In the genomic region with DNA sequence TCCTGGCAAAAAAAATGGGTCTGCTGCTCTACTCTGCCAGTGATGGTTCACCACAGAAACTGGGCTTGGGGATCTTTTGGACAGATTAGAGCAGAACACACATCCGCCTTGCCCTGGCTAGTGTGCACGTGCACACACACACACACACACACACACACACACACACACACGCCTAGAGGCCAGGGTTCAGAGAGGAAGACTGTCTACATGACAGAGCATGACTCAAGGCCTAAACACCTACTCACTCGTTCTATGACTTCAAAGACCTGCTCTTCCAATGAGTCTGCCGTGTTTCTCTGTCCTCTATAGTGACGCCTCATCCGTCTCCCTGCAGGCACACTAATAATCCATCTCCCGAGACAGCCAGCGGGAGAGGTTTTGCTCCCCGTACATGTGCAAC, we compare ENCODE assay signal across 11 mouse cellular contexts. TPM values are rescaled to one million over a fixed set of nuclear protein-coding genes. Genes with fewer than 3 reads are reported as not detected.
A peak's percentile ranks its signal among the peaks of the same experiment; 100 is the strongest.
DNase-seq lines count a peak whose midpoint lies in the region; ATAC-seq and TF ChIP-seq lines count a peak whose summit lies in the region.
"Had no signal": no experiment of that assay in that cellular context is flagged by ENCODE, and none has a peak within 500 bp of the region (broad histone marks: within the 10 kb centered on the region; RNA-seq: fewer than 3 reads in every experiment).

No protein-coding gene starts in this region.

- H3K36me3 ChIP-seq in thymus, adult 2 months (ENCODE audit: control insufficient read depth, insufficient read depth, low read length) = no peaks in the 10 kb centered on the region
- H3K36me3 ChIP-seq in liver, embryonic 14.5 days (replicated peaks; ENCODE audit: control insufficient read depth, insufficient read depth, low read depth) = peaks cover 12% of the 10 kb centered on the region
- no peaks in the 10 kb centered on the region for H3K36me3 ChIP-seq in midbrain, embryonic 14.5 days (ENCODE audit: control insufficient read depth, insufficient read depth, low read length)
- H3K36me3 ChIP-seq: hindbrain, embryonic 10.5 days; neural tube, embryonic 12.5 days had no signal

- no peaks in the 10 kb centered on the region for H3K9me3 ChIP-seq in liver, embryonic 14.5 days (ENCODE audit: control insufficient read depth, low read length)
- no peaks in the 10 kb centered on the region for H3K9me3 ChIP-seq in midbrain, embryonic 14.5 days (ENCODE audit: control insufficient read depth, low read length)
- H3K9me3 ChIP-seq: hindbrain, embryonic 10.5 days; neural tube, embryonic 12.5 days had no signal

- peak; percentile 24 to 26 for DNase-seq in adrenal gland, postnatal 36 days
- DNase-seq in adrenal gland, adult 18-20 months (ENCODE audit: low spot score in 2 of 2) = no peak
- DNase-seq in thymus, adult 2 months = no peak
- DNase-seq in thymus, postnatal 4 days = no peak
- DNase-seq in liver, embryonic 14.5 days (ENCODE audit: low read depth in 3 of 3, low spot score in 3 of 3) = no peak
- no peak for DNase-seq in cerebellum, adult 8-10 months
- no peak for DNase-seq in midbrain, embryonic 14.5 days
- no peak for DNase-seq in gastrocnemius, adult 8-10 months (ENCODE audit: low spot score in 2 of 2)
- DNase-seq: gastrocnemius, postnatal 36 days had no signal

- H3K27me3 ChIP-seq in thymus, adult 2 months (ENCODE audit: control insufficient read depth, insufficient read depth, low read length) = no peaks in the 10 kb centered on the region
- H3K27me3 ChIP-seq in liver, embryonic 14.5 days (ENCODE audit: control insufficient read depth, insufficient read depth, low read length) = no peaks in the 10 kb centered on the region
- H3K27me3 ChIP-seq in midbrain, embryonic 14.5 days (ENCODE audit: control insufficient read depth, insufficient read depth, low read length) = no peaks in the 10 kb centered on the region
- H3K27me3 ChIP-seq: neural tube, embryonic 12.5 days had no signal

- no peak for TF ChIP-seq POLR2A in thymus, adult 2 months (IDR thresholded peaks at IDR 0.05; ENCODE audit: control insufficient read depth, extremely low read depth, insufficient read depth, low read length, poor library complexity)

- peaks cover 77% of the 10 kb centered on the region for H3K4me1 ChIP-seq in thymus, adult 2 months (replicated peaks; ENCODE audit: control insufficient read depth, insufficient read depth, low read length)
- peaks cover 89 to 92% of the 10 kb centered on the region in 2 experiments for H3K4me1 ChIP-seq in liver, embryonic 14.5 days (replicated peaks; ENCODE audit: control insufficient read depth in 2 of 2, insufficient read depth in 2 of 2, low read length in 1 of 2)
- no peaks in the 10 kb centered on the region for H3K4me1 ChIP-seq in midbrain, embryonic 14.5 days (ENCODE audit: control insufficient read depth, insufficient read depth, low read length)

- no peak overlapping the region for H3K4me3 ChIP-seq in thymus, adult 2 months (ENCODE audit: control insufficient read depth, insufficient read depth, low read length)
- no peak overlapping the region; a peak in 1 of 4 replicates for H3K4me3 ChIP-seq in liver, embryonic 14.5 days (ENCODE audit: insufficient read depth in 1 of 2, low read depth in 2 of 2, low read length in 2 of 2)
- H3K4me3 ChIP-seq in midbrain, embryonic 14.5 days (replicated peaks; ENCODE audit: low read depth, low read length) = no peak overlapping the region
- H3K4me3 ChIP-seq: hindbrain, embryonic 10.5 days; neural tube, embryonic 12.5 days had no signal

- peak overlapping the region; percentile 84 for H3K4me2 ChIP-seq in liver, embryonic 14.5 days (ENCODE audit: low read depth)
- H3K4me2 ChIP-seq in midbrain, embryonic 14.5 days (ENCODE audit: low read length) = no peak overlapping the region
- H3K4me2 ChIP-seq: neural tube, embryonic 12.5 days had no signal

- H3K27ac ChIP-seq in thymus, adult 2 months (ENCODE audit: control insufficient read depth, insufficient read depth, low read length) = peak overlapping the region; percentile 3; the same call in 1 of the 2 replicates
- peak overlapping the region; percentile 93 for H3K27ac ChIP-seq in liver, embryonic 14.5 days
- no peak overlapping the region for H3K27ac ChIP-seq in midbrain, embryonic 14.5 days (replicated peaks; ENCODE audit: low read depth, low read length)
- H3K27ac ChIP-seq: hindbrain, embryonic 10.5 days; neural tube, embryonic 12.5 days had no signal

- TF ChIP-seq EP300 in liver, embryonic 14.5 days (IDR thresholded peaks at IDR 0.05; ENCODE audit: low read depth) = no peak

- H3K9ac ChIP-seq in liver, embryonic 14.5 days (replicated peaks) = peak overlapping the region; percentile 60
- H3K9ac ChIP-seq in midbrain, embryonic 14.5 days (replicated peaks; ENCODE audit: low read length) = no peak overlapping the region
- H3K9ac ChIP-seq: neural tube, embryonic 12.5 days had no signal

- 37% methylated on average over 10 of the region's 10 CpGs for WGBS in thymus, adult 2 months
- 64% methylated on average over 10 of the region's 10 CpGs for WGBS in liver, embryonic 14.5 days (ENCODE audit: insufficient replicate concordance)
- WGBS in midbrain, embryonic 14.5 days = 76% methylated on average over 10 of the region's 10 CpGs

- ATAC-seq in liver, embryonic 14.5 days (ENCODE audit: insufficient read depth) = 0 out of 2 replicates have a peak, but pooled peaks have one; percentile 5
- no peak for ATAC-seq in midbrain, embryonic 14.5 days (ENCODE audit: low FRiP score, low TSS enrichment)

- TF ChIP-seq CTCF in thymus, adult 2 months (IDR thresholded peaks at IDR 0.05; ENCODE audit: borderline replicate concordance, control insufficient read depth, extremely low read depth, insufficient read depth, low read length, poor library complexity) = no peak
- no peak for TF ChIP-seq CTCF in liver, embryonic 14.5 days (IDR thresholded peaks at IDR 0.05; ENCODE audit: low read depth)

RNA-seq across cellular contexts. Expression of a gene that starts 8.6 kb away (rescaled TPM):
- 10 to 100 TPM; 34.6 to 63.8 TPM for total RNA-seq in adrenal gland, postnatal 36 days (2021)
- 10 to 100 TPM; 55.7 to 67.5 TPM for total RNA-seq in adrenal gland, adult 18-20 months (2021)
- polyA plus RNA-seq in thymus, adult 2 months (2012; rRNA removed) = 176 and 181 TPM in 2 replicates
- 61.6 and 72.2 TPM in 2 replicates for polyA plus RNA-seq in liver, embryonic 14.5 days (2012; rRNA removed)
- 58.6 and 63.1 TPM in 2 replicates for polyA plus RNA-seq in liver, embryonic 14.5 days (2014; fragmentation: Nextera tagmentation; extraction: Ambion mirVana)
- polyA plus RNA-seq in midbrain, embryonic 14.5 days (2014; fragmentation: Nextera tagmentation; extraction: Ambion mirVana) = 12.6 and 14.1 TPM in 2 replicates
- total RNA-seq in gastrocnemius, adult 8-10 months (2022) = 10 to 100 TPM in 1 of 4 experiments, 1 to 10 TPM in 3; 7.6 to 10.1 (median 9.8) TPM

Comparison
In these comparisons a context has a peak if more than half of its experiments do, and no peak if none do; other contexts are left out.
1. DNase-seq: peak in adrenal gland, postnatal 36 days (2 of 2); none in adrenal gland, adult 18-20 months (0 of 2), thymus, adult 2 months (single experiment), thymus, postnatal 4 days (single experiment), liver, embryonic 14.5 days (0 of 3), cerebellum, adult 8-10 months (single experiment), midbrain, embryonic 14.5 days (single experiment) and gastrocnemius, adult 8-10 months (0 of 2).